Mouse (Mus musculus): ENCODE results near the gene Cfap70. TPM values are rescaled to one million over a fixed set of nuclear protein-coding genes. Genes with fewer than 3 reads are reported as not detected.
A peak's percentile ranks its signal among the peaks of the same experiment; 100 is the strongest.

Gene Cfap70
- total RNA-seq, 4 experiments from 2014 or later = 0.93 to 2.9 (median 2.3) TPM

DNA sequence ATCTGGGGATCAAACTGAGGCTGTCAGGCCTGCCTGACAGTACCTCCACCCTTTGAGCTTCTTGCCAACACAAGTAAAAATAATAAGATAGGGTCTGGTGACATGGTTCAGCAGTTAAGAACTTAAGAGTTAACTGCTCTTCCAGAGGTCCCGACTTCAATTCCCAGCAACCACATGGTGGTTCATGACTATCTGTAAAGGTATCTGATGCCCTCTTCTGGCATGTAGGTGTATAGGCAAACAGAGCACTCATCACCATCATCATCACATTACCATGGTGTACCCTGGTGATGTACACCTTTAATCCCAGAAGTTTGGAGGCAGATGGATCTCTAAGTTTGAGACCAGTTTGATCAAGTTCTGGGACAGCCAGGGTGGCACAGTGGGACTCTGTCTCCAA, 23.4 kb downstream of the Cfap70 start:
- no peak for DNase-seq (ENCODE audit: low spot score in 2 of 2)

DNA sequence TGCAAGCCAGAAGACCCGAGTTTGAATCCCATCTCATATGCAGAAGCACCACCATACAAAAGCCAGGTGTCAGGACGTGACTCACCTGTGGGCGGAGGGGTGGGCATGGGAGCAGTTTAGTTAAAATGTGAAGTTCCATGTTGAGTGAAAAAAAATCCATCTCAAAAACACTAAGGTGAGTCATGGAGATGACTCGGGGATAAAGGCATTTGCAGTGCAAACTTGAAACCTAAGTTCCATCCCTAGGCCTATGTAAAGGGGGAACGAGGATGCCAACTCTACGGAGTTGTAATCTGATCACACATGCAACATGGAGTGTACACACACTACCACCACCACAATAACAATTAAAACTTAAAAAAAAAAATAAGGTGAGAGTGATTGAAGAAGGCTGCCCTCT, 29.0 kb downstream of the Cfap70 start:
- no peak for DNase-seq (ENCODE audit: low spot score in 2 of 2)

DNA sequence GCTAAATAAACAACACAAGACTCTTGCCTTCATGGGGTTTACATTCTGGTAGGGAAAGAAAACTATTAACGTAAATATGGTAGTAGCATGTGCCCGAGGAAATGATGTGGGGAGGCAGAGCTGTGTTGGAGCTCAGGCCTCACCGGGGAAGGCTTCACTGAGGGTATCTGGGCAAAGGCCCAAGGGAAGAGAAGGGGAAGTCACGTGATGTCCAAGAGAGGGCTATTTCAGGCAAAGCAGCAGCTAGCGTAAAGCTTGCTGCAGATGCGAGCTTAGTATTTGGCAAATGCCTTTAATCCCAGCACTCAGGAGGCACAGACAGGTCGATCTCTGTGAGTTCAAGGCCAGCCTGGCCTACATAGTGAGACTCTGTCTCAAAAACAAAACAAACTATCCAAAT, 29.8 kb downstream of the Cfap70 start:
- DNase-seq (ENCODE audit: low spot score in 2 of 2) = no peak

DNA sequence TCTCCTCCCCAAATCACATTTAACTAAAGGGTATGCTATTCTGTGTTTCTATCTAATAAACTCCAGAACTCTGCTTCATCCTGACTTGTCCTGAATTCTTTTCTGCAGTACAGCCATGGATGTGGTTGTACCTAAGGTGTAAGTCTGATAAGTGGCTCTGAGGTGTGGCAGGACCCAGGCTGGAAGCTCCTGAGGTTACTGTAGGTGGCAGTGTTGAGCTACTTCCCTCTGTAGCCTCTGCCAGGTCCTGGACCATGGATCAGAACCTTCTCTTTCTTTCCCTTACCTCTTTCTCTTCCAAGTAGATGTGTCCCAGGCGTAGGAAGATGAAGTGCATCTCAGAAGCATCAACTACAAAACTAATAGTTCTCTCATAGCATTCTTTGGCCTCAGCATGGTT, 52.0 kb downstream of the Cfap70 start:
- no peak for DNase-seq (ENCODE audit: low spot score in 2 of 2)

DNA sequence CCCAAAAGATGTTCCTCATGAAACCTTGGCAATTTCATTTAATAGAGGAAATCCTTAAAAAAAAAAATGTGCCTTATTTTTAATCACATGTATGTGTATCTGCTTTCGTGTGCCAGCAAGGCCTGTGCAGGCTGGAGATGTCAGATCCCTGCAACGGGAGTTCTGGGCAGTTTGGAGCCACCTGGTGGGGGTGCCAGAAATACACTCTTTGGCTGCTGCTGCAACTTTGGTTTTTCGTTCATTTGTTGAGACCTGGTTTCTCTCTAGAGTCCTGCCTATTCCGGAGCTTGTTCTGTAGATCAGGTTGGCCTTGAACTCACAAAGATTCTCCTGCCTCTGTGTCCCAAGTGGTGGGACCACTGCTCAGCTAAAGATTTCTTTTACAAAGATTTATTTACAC, 53.2 kb downstream of the Cfap70 start:
- DNase-seq (ENCODE audit: low spot score in 2 of 2) = no peak

DNA sequence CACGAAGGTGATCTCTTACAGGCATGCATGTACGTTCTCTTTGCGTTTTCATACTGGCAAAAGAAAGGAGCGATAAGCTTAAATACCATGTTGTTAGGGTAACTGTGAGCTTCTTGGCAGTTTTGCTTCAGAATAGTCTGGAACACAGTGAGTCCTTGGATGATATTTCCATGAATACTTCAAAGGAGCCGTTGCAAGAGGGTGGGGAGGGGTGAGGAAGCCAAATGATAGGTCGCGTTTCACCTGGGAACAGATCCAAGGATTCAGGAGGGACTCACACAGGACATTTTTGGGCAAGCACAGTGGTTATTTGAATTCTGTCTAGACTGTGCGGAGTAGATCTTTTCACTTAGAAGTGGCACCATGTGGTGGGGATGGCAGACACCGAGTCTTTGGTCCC, 54.8 kb downstream of the Cfap70 start:
- no peak for DNase-seq (ENCODE audit: low spot score in 2 of 2)

DNA sequence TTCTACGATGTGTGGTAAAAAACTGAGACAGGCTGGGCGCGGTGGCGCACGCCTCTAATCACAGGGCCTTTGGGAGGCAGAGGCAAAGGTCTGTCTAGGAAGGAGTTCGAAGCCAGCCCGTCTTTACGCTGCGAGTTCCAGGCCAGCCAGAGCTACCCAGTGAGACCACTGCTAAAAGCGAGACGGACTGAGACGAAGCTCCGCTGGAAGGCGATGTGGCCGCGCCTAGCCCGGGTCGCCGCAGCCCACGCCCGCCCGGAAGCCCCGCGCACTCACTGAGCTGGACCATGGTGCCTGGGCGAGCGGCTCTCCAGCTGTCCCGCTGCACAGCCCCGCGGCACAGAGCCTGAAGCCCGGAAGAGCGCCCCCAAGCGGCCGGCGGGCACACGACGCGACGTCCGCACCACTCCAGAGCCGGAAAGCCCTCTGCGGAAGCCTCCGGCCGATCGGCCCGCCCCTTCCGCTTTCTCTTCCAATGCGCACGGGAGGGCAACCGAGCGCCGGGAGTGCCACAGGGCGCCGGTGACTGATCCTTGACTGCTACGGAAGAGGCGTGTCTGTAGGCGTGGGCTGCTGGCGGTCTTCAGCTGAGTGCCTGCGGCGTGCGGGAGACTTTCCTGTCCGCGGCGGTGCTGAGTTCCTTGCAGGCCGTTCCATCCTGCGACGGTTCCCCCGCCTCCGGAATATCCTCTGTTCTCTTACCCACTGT, 58.7 kb downstream of the Cfap70 start, which contains the start of gene Mrps16:
TSS of gene Mrps16 (minus strand) at position 430 of the 709 bp plus-strand sequence.
- DNase-seq (ENCODE audit: low spot score in 2 of 2) = peak; percentile 93 to 95

DNA sequence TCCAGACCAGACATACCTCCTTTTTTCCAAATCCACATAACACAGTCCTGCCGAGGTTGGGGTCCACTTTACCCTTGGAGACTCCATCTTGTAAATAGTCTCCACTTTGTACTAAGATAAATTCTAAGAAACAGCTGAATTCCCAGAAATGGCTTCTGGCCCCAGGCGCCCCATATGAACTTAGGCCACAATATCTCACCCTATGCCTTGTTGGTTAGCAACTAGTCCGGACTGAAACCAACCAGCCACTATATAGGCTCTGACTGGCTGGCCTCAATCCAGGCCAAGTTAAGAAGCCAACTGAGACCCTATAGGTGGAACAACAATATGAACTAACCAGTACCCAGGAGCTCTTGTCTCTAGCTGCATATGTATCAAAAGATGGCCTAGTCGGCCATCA, 59.7 kb downstream of the Cfap70 start:
- DNase-seq (ENCODE audit: low spot score in 2 of 2) = no peak

DNA sequence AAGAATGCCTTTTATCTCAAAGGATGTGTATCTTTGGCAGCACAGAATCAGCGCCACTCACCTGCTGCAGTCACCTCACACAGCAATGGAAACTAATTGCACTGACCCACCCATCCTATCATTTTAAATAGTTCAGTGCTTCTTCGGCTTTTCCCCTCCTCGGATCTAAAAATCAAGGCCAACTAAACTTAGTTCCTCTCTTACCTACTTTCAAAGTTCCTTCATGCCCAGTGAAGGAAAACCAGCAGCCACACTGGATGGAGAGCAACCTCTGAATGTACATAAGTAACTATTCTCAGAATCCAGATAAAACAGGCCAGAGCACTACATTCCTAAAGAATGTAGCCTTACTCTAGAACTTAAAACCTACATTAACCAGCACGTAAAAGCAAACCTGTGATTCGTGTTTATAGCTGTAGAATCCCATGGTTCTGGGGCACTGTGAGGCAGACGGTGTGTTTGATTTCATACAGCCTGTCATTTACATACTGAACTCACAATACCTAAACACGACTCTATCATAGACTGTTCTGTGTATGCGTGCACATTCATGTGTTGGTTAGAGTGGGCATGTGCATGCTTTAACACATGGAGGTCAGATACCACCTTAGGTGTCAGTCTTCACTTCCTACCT, 62.5 kb downstream of the Cfap70 start:
- DNase-seq (ENCODE audit: low spot score in 2 of 2) = no peak

DNA sequence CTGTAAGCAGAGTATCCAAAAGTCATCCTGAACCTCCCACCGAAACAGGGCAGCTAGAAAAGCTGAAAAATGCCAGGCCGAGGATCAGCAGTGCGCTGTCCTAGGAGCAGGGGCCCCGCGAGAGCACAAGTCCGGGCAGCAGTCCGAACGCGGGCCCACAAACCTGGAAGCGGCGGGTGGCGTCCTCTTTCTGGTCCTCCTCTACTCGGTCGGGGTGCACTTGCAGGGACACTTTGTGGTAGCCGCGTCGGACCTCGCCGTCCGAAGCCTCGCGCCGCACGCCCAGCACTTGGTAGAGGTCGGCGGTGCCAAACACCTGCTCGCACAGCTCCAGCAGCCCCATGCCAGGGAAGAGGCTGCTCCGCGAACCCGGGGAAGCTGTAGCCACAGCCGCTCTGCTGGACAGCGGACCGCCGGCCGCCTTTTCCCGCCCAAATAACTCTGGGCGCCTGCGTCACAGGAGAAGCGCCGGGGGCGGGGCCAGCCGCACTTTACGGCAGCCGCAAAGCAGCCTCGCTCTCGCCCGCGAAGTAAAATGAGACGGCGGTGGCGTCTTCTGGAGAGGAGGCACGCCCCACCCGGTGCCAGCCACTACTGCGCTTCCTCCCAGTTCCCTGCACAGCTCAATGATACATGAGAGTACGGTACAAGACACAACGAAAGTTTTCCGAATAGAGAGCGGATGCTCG, 63.4 kb downstream of the Cfap70 start, which contains the start of gene Dnajc9:
TSS of gene Dnajc9 (minus strand) at position 470 of the 689 bp plus-strand sequence.
- peak; percentile 90 to 92 for DNase-seq (ENCODE audit: low spot score in 2 of 2)

DNA sequence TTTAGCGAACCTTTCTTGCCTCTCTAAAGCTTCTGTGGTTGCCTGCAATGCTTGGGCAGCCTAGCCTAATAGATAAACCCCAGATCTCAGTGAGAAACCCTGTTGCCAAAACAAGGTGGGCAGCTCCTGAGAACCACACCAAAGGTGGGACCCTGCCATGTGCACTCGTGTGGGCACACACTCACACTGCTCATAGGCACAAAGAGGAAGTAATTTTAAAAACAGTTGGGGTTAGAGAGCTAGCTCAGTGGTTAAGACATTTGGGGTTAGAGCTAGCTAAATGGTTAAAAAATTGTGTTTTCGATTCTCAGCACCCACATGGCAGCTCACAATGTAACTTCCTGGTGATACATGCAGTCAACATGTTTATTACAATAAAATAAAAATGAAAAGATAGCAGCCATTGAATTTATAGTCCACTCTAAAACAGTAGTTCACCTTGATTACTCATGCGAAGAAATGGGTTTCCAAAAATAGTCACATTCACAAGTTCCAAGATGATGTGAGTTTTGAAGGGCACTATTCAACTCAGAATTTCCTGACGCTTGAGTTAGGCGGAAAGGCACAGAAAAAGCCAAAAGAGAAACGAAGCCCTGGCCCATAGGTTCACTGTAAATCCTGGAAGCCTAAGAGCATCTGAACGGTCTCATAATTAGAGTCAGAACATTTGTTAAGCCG, 72.1 kb downstream of the Cfap70 start:
- DNase-seq (ENCODE audit: low spot score in 2 of 2) = no peak

DNA sequence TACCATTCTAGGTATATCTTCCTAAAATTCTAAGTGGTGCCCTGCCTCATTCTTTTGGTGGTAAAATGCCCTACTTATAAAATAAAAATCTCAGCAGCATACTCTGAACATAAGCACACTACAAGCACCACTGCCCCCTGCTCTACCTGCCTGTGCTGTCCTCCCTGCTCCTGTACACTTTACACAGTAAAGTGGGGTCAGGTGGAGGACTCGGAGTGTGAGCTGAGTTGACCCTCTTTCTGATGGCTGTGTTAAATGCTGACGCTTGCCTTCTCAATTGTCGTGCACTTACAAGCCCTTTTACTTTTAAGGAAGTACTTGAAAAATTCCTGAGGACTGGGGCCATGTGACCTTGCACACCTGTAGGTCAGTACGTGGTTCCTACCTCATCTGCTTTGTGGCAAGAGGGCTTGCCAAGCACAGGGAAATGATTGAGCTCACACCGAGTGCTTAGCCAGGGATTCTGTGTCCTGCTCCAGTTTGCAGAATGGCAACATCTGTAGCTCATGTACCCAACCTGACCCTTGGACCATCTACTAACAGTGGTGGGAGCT, 72.9 kb downstream of the Cfap70 start:
- DNase-seq (ENCODE audit: low spot score in 2 of 2) = no peak

DNA sequence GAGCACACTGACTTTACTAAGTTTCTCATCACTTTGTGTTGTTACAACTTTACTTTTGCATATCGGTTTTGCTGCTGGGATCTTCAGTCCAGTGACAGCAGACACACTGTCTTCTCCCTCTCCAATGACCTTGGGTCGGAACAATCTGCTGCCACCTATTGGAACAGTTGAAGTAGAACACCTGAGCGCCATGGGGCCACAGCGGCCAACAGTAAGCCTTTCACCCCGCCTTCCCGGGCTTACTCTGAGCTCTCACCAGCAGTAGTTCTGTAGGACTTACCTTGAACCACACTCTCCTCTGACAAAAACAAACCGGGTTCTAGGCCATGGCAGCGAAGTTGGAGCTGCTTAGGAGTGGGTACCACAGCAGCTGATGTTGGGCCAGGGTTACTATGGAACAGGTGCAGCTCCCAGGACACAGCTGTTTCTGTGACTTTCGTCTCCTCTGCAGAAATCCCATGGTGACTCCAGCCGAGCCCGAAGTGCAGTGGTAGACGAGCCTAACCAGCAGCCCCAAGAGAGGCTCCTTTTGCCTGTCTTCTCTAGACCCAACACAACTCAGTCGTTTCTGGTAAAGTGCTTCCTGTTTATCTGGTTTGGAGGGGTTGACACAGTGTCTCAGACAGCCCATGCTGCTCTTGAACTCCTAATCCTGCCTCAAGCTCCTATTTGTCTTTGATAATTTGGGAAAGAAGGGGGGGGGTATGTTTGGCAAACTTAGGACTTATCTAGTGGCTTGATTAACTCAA, 73.5 kb downstream of the Cfap70 start:
- no peak for DNase-seq (ENCODE audit: low spot score in 2 of 2)

DNA sequence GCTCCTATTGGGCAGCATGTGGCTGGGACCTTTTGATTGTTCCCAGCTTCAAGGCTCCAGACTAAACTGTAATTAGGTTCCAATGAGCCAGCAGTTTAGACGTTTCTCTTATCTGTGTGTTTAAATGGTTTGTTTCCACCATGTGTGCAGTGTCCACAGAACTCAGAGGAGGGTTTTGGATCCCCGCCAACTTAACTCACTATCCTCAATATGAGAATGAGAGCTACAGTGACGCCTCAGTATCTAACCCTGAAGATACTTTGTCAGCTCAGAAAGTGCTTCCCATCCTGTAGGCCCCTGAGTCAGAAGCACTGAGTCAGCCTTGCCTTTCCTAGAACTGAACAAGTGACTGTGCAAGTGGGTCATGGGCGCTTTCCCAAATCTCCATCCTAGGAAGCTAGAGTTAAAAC, 74.9 kb downstream of the Cfap70 start:
- no peak for DNase-seq (ENCODE audit: low spot score in 2 of 2)

DNA sequence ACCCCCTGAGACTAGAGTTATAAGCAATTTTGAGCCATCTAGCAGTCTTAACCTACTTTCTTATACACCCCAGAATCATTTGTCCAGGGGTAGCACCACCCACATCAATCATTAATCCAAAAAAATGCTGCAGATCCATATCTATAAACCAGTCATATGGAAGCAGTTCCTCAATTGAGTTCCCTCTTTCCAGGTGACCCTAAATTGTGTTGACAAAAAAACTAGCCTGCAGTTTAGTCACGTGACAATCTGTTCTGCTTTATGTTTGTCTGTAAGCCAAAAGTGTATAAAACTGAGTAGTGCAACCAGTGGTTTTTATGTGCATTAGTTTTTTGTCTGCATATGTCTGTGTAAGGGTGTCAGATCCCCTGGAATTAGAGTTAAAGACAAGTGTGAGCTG, 80.2 kb downstream of the Cfap70 start:
- DNase-seq (ENCODE audit: low spot score in 2 of 2) = no peak

DNA sequence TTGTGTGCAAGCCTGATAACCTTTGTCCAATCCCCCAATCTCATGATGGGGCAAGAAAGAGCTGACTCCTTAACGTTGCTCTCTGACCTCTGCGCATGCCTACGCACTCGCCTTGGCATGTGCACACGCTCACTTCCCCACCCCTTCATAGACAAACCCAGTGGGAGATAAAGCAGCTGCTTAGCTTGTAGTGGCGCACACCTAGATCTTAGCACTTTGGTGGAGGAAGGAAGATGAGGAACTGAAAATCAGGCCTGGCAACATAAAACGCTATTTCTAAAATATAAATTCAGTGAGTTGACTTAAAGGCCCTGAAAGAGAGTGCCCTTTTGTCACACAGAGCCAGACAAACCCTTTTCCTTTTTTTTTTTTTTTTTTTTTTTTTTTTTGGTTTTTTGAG, 81.2 kb downstream of the Cfap70 start:
- no peak for DNase-seq (ENCODE audit: low spot score in 2 of 2)

DNA sequence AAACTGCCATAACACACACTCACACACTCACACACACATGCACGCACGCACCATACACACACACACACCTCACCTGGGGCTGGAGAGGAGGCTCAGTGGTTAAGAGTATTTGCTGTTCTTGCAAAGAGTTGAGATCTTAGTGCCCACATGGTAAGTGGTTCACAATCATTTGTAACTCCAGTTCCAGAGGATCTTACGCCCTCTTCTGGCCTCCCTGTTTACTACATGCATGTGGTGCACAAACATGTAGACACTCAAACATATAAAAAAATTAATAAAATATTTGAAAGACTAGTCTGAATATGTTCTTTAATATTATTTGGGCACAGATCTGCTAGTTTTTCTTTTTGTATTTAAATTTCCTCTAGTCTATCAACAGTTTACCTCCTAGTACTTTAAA, 83.8 kb downstream of the Cfap70 start:
- DNase-seq (ENCODE audit: low spot score in 2 of 2) = no peak

DNA sequence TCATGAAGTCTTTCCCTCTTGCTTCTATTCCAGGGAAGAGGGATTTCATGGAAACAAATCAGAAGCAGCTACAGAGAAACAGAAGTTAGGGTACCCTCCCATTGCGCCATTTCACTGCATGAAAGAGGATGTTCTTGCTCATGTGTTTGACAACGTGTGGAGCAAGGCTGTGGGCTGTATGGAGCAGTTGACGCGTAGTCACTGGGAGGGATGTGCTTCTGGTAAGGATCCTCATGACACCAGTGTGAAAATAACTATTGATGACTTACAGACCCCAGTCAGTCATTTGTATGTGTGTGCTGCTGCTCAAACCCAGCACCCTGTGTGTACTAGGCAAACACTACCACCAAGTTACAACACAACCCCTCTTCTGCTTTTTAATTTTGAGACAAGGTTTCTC, 88.8 kb downstream of the Cfap70 start:
- no peak for DNase-seq (ENCODE audit: low spot score in 2 of 2)

DNA sequence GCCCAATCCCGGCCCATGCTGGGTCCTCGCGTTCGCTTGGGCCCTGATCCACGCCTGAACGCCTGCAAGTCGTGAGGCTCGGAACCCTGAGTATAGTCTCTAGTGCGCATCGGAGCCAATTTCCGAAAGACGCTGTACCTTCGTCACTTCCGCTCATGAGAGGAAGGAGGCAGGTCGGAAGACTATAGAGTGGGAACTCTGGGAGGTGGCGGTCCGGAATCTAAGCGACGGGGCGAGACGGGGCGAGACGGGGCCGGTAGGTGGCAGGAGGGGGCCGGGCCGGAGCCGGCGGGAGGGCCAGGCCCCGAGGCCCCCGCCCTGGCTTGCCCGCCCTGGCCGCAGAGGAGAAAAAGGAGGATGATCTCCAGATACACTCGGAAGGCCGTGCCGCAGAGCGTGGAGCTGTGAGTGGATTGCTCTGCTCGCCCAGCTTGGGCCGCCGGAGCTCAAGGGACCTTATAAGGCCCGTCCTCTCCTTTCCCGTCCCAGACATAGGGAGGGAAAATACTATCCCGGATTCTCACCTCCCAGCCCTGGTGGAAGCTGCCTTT, 104.0 kb downstream of the Cfap70 start, which contains the start of the genes Ecd and Fam149b:
TSS of gene Ecd (minus strand) at position 131 of the 551 bp plus-strand sequence.
TSS of gene Fam149b (plus strand) at position 172 of the 551 bp plus-strand sequence.
- DNase-seq (ENCODE audit: low spot score in 2 of 2) = peak; percentile 87 to 91

DNA sequence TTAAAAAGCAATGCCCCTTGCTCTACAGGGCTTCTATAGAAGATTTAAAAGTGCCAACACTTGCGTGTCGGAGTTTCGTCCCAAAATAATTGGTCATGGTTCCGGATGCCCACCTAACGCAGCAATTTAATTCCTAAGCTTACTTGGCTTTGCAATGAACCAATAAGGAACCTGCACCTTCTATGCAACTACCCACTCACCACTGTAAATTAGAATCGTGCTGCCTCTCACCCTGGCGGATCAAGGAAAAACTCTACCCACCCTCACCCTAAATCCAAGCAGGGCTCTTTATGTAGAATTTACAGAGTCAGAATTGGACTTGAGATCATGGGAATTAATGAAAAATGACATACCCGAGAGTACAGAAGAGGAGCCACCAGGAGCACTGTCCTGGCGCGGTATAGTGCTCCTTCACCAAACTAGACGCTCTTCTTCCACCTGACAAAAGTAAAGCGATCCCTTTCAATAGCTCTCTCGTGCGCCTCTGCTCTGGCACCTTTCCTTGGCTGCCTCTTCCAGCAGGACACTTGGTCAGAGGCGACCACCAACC, 104.5 kb downstream of the Cfap70 start:
- no peak for DNase-seq (ENCODE audit: low spot score in 2 of 2)

Data from layer of hippocampus, adult 8-10 months (tissue).